Mouse (Mus musculus) limb, embryonic 15.5 days (tissue): ENCODE measurements at regions not wholly inside any gene's neighbourhood (a gene's known extent, or its start where the extent isn't known, plus 50 kb on each side); places are given as distances from the start of the nearest gene placed in this dataset.

Source experiments
- ATAC-seq: fragments of 200-750 bp; cut with Nextera tagmentation; 2 replicates; pipeline ENCODE4 v1.8.0; 2017; ENCODE audit warnings: low read depth, moderate TSS enrichment; ENCODE audit not compliant: insufficient number of reproducible peaks, low FRiP score, low TSS enrichment
- H3K27ac ChIP-seq: fragments of 300-500 bp; sonication (generic); 2 replicates; pipeline ENCODE4 v1.5.1; 2015; ENCODE audit warnings: moderate library complexity, mild to moderate bottlenecking, inconsistent platforms
- H3K27me3 ChIP-seq: fragments of 300-500 bp; sonication (generic); 2 replicates; pipeline ENCODE4 v1.6.1; 2015; ENCODE audit warnings: inconsistent platforms
- H3K36me3 ChIP-seq: fragments of 300-500 bp; sonication (generic); 2 replicates; pipeline ENCODE4 v1.6.1; 2015; ENCODE audit warnings: inconsistent platforms
- H3K4me1 ChIP-seq: fragments of 300-500 bp; sonication (generic); 2 replicates; pipeline ENCODE4 v1.6.1; 2015; ENCODE audit warnings: inconsistent platforms
- H3K4me2 ChIP-seq: fragments of 300-500 bp; sonication (generic); 2 replicates; pipeline ENCODE4 v1.6.1; 2015; ENCODE audit warnings: mild to moderate bottlenecking, inconsistent platforms
- H3K4me3 ChIP-seq: fragments of 300-500 bp; sonication (generic); 2 replicates; pipeline ENCODE4 v1.5.1; 2015; ENCODE audit warnings: mild to moderate bottlenecking, inconsistent platforms
- H3K9ac ChIP-seq: fragments of 300-500 bp; sonication (generic); 2 replicates; pipeline ENCODE4 v1.6.1; 2015; ENCODE audit warnings: inconsistent platforms
- H3K9me3 ChIP-seq: fragments of 300-500 bp; sonication (generic); 2 replicates; pipeline ENCODE4 v1.6.1; 2016; ENCODE audit warnings: inconsistent platforms
- WGBS: fragments of 180-500 bp; shearing (Covaris S2); methylation state at CpG from one replicate; pipeline ENCODE4 v1.1.7; 2015; 5-methylcytosine and 5-hydroxymethylcytosine counted together

GRCm38 (mm10) chr14:71805624-71806023 lies 686.0 kb downstream of the Gm9195 start:
- H3K9me3 ChIP-seq, result no peaks in the 10 kb centered on the region

DNA sequence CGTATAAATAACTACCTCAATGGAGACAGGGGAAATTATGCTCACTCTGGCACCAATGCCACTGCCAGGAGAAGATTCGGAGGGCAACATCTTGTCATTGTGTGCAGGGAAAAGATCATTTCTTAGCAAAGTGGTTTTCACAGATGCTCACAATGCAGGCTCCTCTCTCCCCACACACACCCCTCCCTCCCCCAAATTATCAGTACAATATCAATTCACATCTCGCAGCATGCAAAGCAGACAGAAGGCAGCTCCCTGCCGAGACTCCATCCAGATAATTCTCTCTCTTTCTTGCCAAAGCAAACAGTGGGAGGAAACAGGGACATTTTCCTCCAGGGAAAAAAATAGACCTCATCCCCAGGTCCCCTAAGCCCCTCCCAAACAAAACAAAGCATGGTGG lies 691.8 kb downstream of the Gm9195 start:
- Histone ChIP-seq H3K27ac (no peak overlapping the region), H3K27me3 (no peaks in the 10 kb centered on the region), H3K4me1 (no peaks in the 10 kb centered on the region), H3K36me3 (no peaks in the 10 kb centered on the region), H3K4me2 (no peak overlapping the region), H3K9ac (no peak overlapping the region), H3K4me3 (no peak overlapping the region), H3K9me3 (no peaks in the 10 kb centered on the region)
- 80% methylated on average over 4 of the region's 4 CpGs for WGBS
- no peak for ATAC-seq

More at GRCm38 (mm10) chr14:71805624-71806023, 686.0 kb downstream of the Gm9195 start:
- no peak overlapping the region for H3K4me3 ChIP-seq
- no peak overlapping the region for H3K27ac ChIP-seq
- no peaks in the 10 kb centered on the region for H3K27me3 ChIP-seq
- no peaks in the 10 kb centered on the region for H3K4me1 ChIP-seq
- no peak overlapping the region for H3K4me2 ChIP-seq
- no peaks in the 10 kb centered on the region for H3K36me3 ChIP-seq
- H3K9ac ChIP-seq, result no peak overlapping the region
- WGBS, result 53% methylated on average over 3 of the region's 3 CpGs
- no peak for ATAC-seq

DNA sequence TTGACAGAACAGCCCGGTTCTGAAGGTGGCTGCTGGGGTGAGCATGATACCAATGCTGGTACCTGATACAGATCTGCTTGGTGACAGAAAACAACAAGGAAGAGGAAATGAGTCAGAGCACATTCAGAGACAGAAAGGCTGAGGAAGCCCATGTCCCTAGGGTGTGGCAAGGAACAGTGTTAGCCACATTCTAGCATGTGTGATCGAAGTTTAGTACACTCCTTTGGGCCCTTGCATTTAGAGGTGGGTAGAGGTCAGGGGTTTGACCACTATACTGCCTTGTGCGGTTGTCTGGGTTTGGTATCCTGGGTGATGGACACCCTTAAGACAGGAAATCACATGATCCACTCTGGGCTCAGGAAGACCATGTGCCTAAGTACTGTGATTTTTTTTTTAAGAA lies 695.9 kb downstream of the Gm9195 start:
- 78% methylated on average over 3 of the region's 3 CpGs for WGBS

DNA sequence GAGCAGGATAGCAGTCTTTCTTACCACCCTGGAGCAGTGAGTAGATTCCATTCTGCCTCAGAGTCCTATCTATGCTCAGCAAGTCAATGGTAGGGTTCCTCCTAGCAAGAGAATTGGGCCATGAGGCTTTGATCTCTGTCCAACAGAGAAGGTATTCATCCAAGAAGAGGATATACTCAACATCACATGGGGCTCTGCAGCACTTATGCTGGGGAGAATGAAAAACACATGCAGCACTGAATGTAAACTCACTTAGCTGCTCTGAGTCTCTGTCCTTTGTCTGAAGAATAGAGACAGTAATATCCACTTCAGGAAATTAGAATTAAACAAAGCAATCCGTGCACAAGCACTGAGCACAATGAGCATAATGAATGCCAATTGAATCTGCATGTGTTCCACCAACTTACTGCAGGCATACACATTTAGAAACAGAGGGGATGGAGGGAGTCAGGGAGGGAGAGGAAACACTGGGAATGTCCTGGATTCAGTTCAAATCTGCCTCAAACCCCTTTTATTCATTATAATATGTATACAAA lies 714.6 kb downstream of the Gm9195 start:
- Histone ChIP-seq H3K27me3 (no peaks in the 10 kb centered on the region), H3K36me3 (no peaks in the 10 kb centered on the region), H3K4me3 (no peak overlapping the region), H3K9me3 (no peaks in the 10 kb centered on the region), H3K9ac (no peak overlapping the region), H3K27ac (no peak overlapping the region), H3K4me2 (no peak overlapping the region), H3K4me1 (no peaks in the 10 kb centered on the region)
- ATAC-seq, result no peak
- 55% methylated on average over 1 of the region's 1 CpGs for WGBS

More for the DNA sequence above, 695.9 kb downstream of the Gm9195 start:
- H3K4me3 ChIP-seq, result no peak overlapping the region
- H3K4me2 ChIP-seq, result no peak overlapping the region
- ATAC-seq, result no peak
- no peaks in the 10 kb centered on the region for H3K27me3 ChIP-seq
- no peaks in the 10 kb centered on the region for H3K4me1 ChIP-seq
- H3K36me3 ChIP-seq, result no peaks in the 10 kb centered on the region
- no peak overlapping the region for H3K9ac ChIP-seq
- no peak overlapping the region for H3K27ac ChIP-seq
- H3K9me3 ChIP-seq, result no peaks in the 10 kb centered on the region

DNA sequence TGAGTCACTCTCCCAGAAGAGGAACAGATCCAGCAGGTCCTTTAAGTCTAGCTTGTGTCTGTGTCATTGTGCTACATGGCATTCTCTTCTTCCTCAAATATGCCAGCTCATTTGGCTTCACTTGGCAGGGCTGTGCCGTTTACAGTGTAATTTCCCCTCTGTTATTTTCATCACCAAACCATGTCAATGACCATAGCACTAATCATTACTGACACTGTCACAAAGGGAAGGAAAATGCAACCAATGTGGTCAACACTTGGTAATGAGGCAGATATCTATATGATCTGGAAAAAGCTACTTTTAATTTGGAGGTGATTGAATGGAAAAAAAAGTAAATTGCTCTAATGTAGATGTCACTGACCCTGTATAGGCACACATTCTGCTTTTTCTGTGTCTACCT lies 724.8 kb downstream of the Gm9195 start:
- Histone ChIP-seq H3K4me3 (no peak overlapping the region), H3K9ac (no peak overlapping the region), H3K27ac (no peak overlapping the region), H3K27me3 (no peaks in the 10 kb centered on the region), H3K4me2 (no peak overlapping the region), H3K36me3 (no peaks in the 10 kb centered on the region), H3K4me1 (no peaks in the 10 kb centered on the region), H3K9me3 (no peaks in the 10 kb centered on the region)
- 81% methylated on average over 1 of the region's 1 CpGs for WGBS
- no peak for ATAC-seq

DNA sequence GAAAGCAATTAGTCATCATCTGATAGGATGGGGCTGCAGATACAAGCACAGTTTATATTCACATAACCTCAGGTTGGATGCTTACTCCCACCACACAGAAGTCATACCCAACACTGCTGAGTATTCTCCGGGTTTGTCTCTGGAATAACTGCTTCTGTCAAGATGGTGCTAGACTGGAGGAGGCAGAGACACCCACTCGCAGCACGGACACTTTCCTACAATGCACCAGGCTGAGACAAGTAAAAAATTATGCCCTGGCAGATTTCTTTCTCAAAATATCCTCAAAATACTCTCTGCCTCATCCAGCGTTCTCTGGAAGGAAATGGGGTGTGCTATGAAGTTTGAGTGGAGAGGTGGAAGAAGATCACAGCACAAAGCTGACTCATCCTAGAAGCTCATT lies 763.1 kb downstream of the Gm9195 start:
- no peaks in the 10 kb centered on the region for H3K9me3 ChIP-seq
- no peak overlapping the region for H3K9ac ChIP-seq
- ATAC-seq, result no peak
- H3K36me3 ChIP-seq, result no peaks in the 10 kb centered on the region
- no peak overlapping the region for H3K27ac ChIP-seq
- 91% methylated on average over 4 of the region's 4 CpGs for whole genome bisulfite sequencing
- H3K27me3 ChIP-seq, result no peaks in the 10 kb centered on the region
- H3K4me2 ChIP-seq, result no peak overlapping the region
- H3K4me3 ChIP-seq, result no peak overlapping the region
- H3K4me1 ChIP-seq, result 0 out of 2 replicates have a peak, but pooled peaks cover 1% of the 10 kb centered on the region

- WGBS, result 16% methylated on average over 2 of the region's 2 CpGs
- Histone ChIP-seq H3K9me3 (no peaks in the 10 kb centered on the region), H3K27me3 (no peaks in the 10 kb centered on the region), H3K4me3 (no peak overlapping the region), H3K27ac (no peak overlapping the region), H3K9ac (no peak overlapping the region), H3K36me3 (no peaks in the 10 kb centered on the region), H3K4me1 (0 out of 2 replicates have a peak, but pooled peaks cover 4% of the 10 kb centered on the region), H3K4me2 (no peak overlapping the region)
- ATAC-seq, result no peak
Observed at GRCm38 (mm10) chr14:71723526-71723925, 768.1 kb downstream of the Gm9195 start.

DNA sequence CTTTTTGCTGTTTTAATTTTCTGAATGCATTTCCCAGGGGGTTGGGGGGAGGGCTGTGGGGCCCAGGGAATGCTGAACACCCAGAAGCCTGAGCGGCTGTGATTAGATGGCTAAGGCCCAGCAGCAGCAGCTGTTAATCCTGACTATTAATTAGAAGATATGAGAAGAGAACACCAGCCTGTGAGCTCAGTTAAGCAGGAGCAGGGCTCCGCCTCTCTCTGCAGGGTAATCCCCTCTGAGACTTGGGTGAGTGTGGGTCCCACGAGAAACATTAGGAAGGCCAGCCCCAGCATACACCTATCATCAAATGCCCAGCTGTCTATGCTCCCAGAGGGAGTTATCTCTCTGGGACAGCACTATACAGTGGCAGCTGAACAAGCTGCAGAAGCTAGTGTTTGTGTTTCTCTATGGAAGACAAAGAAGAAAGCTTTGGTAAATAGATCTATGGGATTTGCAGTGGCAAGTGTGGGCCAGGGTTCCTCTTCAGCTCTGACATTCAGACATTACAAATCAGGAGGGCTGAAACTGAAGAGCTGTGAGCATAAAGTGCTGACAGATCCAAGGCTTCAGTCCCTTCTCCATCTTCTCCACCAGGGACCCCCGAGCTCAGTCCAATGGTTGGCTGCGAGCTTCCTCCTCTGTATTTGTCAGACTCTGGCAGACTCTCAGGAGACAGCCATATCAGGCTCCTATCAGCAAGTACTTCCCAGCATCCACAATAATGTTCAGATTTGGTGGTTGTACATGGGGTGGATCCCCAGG lies 781.9 kb downstream of the Gm9195 start:
- Histone ChIP-seq H3K4me1 (no peaks in the 10 kb centered on the region), H3K4me3 (no peak overlapping the region), H3K27me3 (no peaks in the 10 kb centered on the region), H3K9me3 (no peaks in the 10 kb centered on the region), H3K36me3 (no peaks in the 10 kb centered on the region), H3K4me2 (no peak overlapping the region), H3K27ac (no peak overlapping the region), H3K9ac (no peak overlapping the region)
- ATAC-seq, result no peak
- 63% methylated on average over 5 of the region's 5 CpGs for WGBS

DNA sequence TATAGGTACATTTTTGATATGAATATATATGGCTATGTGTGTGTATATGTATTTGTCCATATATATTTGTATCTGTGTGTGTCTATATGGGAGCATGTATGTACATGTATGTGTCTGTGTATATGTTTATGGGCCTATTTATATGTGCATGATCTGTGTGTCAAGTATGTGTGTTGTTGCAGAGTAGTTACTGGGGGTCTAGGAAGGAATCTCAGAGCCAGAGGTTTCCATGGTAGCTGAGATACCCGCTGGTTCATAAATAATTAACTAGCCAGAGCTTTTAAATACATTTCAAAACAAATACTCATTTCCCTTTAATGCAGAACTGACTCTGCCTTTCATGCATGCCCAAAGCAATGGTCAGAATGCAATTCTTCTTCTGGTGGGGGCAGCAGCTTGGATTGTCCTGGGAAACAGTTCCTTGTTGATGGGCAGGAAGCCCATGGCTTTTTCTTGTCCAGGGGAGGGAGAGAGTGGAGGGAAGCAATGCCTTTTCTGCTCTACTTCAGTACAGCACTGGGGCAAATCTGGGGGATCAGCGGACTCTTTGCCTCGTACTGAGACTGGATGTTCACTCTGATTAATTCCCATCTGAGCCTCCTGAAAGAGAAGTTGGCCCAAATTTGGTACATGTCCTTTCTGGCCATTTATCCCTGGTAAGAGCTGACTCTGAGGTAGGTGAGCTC lies 798.7 kb downstream of the Gm9195 start:
- no peak overlapping the region for H3K4me2 ChIP-seq
- no peaks in the 10 kb centered on the region for H3K9me3 ChIP-seq
- H3K27ac ChIP-seq, result no peak overlapping the region
- 82% methylated on average over 3 of the region's 3 CpGs for WGBS
- no peak for ATAC-seq
- H3K4me1 ChIP-seq, result no peaks in the 10 kb centered on the region
- no peak overlapping the region for H3K4me3 ChIP-seq
- H3K27me3 ChIP-seq, result no peaks in the 10 kb centered on the region
- no peak overlapping the region for H3K9ac ChIP-seq
- no peaks in the 10 kb centered on the region for H3K36me3 ChIP-seq

GRCm38 (mm10) chr14:71674564-71674963 lies 817.1 kb downstream of the Gm9195 start:
- H3K4me3 ChIP-seq, result no peak overlapping the region
- H3K36me3 ChIP-seq, result no peaks in the 10 kb centered on the region
- H3K9ac ChIP-seq, result no peak overlapping the region
- no peaks in the 10 kb centered on the region for H3K9me3 ChIP-seq
- ATAC-seq, result no peak
- 67% methylated on average over 4 of the region's 4 CpGs for WGBS
- H3K27me3 ChIP-seq, result no peaks in the 10 kb centered on the region
- H3K27ac ChIP-seq, result no peak overlapping the region
- H3K4me1 ChIP-seq, result no peaks in the 10 kb centered on the region
- no peak overlapping the region for H3K4me2 ChIP-seq

DNA sequence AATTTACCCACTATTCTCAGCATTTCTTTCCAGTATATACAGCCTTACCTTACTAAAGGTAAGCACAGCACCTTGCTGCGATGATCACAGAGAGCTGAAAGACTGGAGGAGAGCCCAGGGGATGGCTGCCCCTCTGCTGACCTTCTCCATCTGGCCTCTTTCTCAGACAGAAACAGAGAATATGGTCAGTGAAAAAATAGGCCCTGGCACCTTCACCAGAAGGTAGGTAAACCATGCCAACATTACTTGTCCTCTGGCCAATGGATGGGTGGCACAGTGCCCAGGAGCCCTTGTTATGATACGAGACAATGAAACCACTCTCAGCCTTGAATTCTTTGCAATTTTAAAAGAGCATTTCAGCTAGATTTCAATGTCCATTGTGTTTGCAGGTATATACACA lies 817.8 kb downstream of the Gm9195 start:
- H3K36me3 ChIP-seq, result no peaks in the 10 kb centered on the region
- no peak overlapping the region for H3K9ac ChIP-seq
- WGBS, result 70% methylated on average over 2 of the region's 2 CpGs
- H3K27ac ChIP-seq, result no peak overlapping the region
- ATAC-seq, result no peak
- H3K4me2 ChIP-seq, result no peak overlapping the region
- H3K9me3 ChIP-seq, result no peaks in the 10 kb centered on the region
- H3K4me3 ChIP-seq, result no peak overlapping the region
- no peaks in the 10 kb centered on the region for H3K27me3 ChIP-seq
- no peaks in the 10 kb centered on the region for H3K4me1 ChIP-seq

DNA sequence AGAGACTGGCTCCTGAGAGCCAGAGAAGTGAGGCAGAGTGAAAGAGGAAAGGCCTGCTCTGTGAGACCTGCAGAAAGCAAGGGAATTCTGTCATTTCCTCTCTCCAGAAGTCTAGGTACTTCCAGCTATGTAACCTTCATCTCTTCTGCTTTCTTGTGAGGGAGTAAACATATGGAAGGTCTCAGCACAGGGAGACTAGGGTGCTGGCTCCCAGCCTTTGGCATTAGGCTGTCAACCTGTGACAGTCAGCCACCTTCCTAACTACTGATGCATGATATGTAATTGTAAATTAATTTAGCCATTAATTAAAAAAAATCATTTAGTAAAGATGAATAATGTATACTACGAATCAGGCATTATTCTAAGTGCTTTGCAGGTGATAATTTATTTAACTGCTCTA lies 819.2 kb downstream of the Gm9195 start:
- whole genome bisulfite sequencing, result 71% methylated on average over 1 of the region's 1 CpGs
- ATAC-seq, result no peak
- Histone ChIP-seq H3K4me2 (no peak overlapping the region), H3K9me3 (no peaks in the 10 kb centered on the region), H3K4me3 (no peak overlapping the region), H3K4me1 (no peaks in the 10 kb centered on the region), H3K27me3 (no peaks in the 10 kb centered on the region), H3K36me3 (no peaks in the 10 kb centered on the region), H3K9ac (no peak overlapping the region), H3K27ac (no peak overlapping the region)
